Mouse (Mus musculus): ENCODE data around the gene Smim6. TPM values are rescaled to one million over a fixed set of nuclear protein-coding genes. Genes with fewer than 3 reads are reported as not detected.

The Smim6 gene
- polyA plus RNA-seq, 1 experiment from 2014 or later = 1.0 TPM

GRCm38 (mm10) chr11:115948316-115948715, 36.5 kb downstream of the Smim6 start:
- WGBS = 85% methylated on average over 9 of the region's 9 CpGs
- no peak overlapping the region for H3K27ac ChIP-seq
- no peak for ATAC-seq (ENCODE audit: insufficient number of reproducible peaks, low FRiP score, low TSS enrichment, low read depth)
- H3K4me3 ChIP-seq = no peak overlapping the region
- H3K9me3 ChIP-seq = no peaks in the 10 kb centered on the region
- H3K27me3 ChIP-seq = no peaks in the 10 kb centered on the region
- H3K9ac ChIP-seq = no peak overlapping the region
- peaks cover 77% of the 10 kb centered on the region for H3K36me3 ChIP-seq
- H3K4me1 ChIP-seq = peaks cover 18% of the 10 kb centered on the region
- H3K4me2 ChIP-seq = no peak overlapping the region

GRCm38 (mm10) chr11:115950719-115951118, 38.9 kb downstream of the Smim6 start:
- Histone ChIP-seq H3K27me3 (no peaks in the 10 kb centered on the region), H3K36me3 (peaks cover 77% of the 10 kb centered on the region), H3K4me2 (no peak overlapping the region), H3K4me1 (peaks cover 29% of the 10 kb centered on the region), H3K9me3 (no peaks in the 10 kb centered on the region), H3K9ac (no peak overlapping the region), H3K27ac (peak overlapping the region; percentile 47; the same call in 1 of the 2 replicates), H3K4me3 (no peak overlapping the region)
- no peak for ATAC-seq (ENCODE audit: insufficient number of reproducible peaks, low FRiP score, low TSS enrichment, low read depth)
- WGBS = 82% methylated on average over 2 of the region's 2 CpGs

GRCm38 (mm10) chr11:115954712-115955111, 42.9 kb downstream of the Smim6 start:
- Histone ChIP-seq H3K27me3 (no peaks in the 10 kb centered on the region), H3K4me2 (no peak overlapping the region), H3K4me1 (peaks cover 21% of the 10 kb centered on the region), H3K9me3 (no peaks in the 10 kb centered on the region), H3K9ac (no peak overlapping the region), H3K4me3 (no peak overlapping the region), H3K27ac (no peak overlapping the region; the same call in 1 of the 2 replicates), H3K36me3 (peaks cover 62% of the 10 kb centered on the region)
- WGBS = 80% methylated on average over 5 of the region's 5 CpGs
- no peak for ATAC-seq (ENCODE audit: insufficient number of reproducible peaks, low FRiP score, low TSS enrichment, low read depth)

GRCm38 (mm10) chr11:115955195-115955858, 43.5 kb downstream of the Smim6 start:
- H3K4me2 ChIP-seq = no peak overlapping the region
- no peaks in the 10 kb centered on the region for H3K9me3 ChIP-seq
- WGBS = 63% methylated on average over 10 of the region's 10 CpGs
- H3K36me3 ChIP-seq = peaks cover 67% of the 10 kb centered on the region
- no peak overlapping the region for H3K9ac ChIP-seq
- H3K4me1 ChIP-seq = peaks cover 15% of the 10 kb centered on the region
- peak; percentile 33 for ATAC-seq (ENCODE audit: insufficient number of reproducible peaks, low FRiP score, low TSS enrichment, low read depth)
- 0 out of 2 replicates have a peak overlapping the region, but pooled peaks have one; percentile 38 for H3K27ac ChIP-seq
- H3K27me3 ChIP-seq = no peaks in the 10 kb centered on the region
- H3K4me3 ChIP-seq = no peak overlapping the region

GRCm38 (mm10) chr11:115956453-115956852, 44.6 kb downstream of the Smim6 start:
- 0 out of 2 replicates have a peak, but pooled peaks cover 11% of the 10 kb centered on the region for H3K4me1 ChIP-seq
- H3K4me3 ChIP-seq = no peak overlapping the region
- no peaks in the 10 kb centered on the region for H3K27me3 ChIP-seq
- no peak overlapping the region for H3K4me2 ChIP-seq
- ATAC-seq (ENCODE audit: insufficient number of reproducible peaks, low FRiP score, low TSS enrichment, low read depth) = no peak
- 65% methylated on average over 4 of the region's 4 CpGs for WGBS
- H3K9ac ChIP-seq = no peak overlapping the region
- H3K9me3 ChIP-seq = no peaks in the 10 kb centered on the region
- H3K36me3 ChIP-seq = peaks cover 69% of the 10 kb centered on the region
- peak overlapping the region; percentile 65 for H3K27ac ChIP-seq

- H3K27ac ChIP-seq = 0 out of 2 replicates have a peak overlapping the region, but pooled peaks have one; percentile 65
Observed at GRCm38 (mm10) chr11:115957971-115958370, 46.2 kb downstream of the Smim6 start.

GRCm38 (mm10) chr11:115959018-115959417, 47.2 kb downstream of the Smim6 start:
- Histone ChIP-seq H3K27me3 (no peaks in the 10 kb centered on the region), H3K36me3 (peaks cover 69% of the 10 kb centered on the region), H3K27ac (no peak overlapping the region), H3K4me1 (0 out of 2 replicates have a peak, but pooled peaks cover 11% of the 10 kb centered on the region), H3K4me3 (no peak overlapping the region), H3K4me2 (no peak overlapping the region), H3K9ac (no peak overlapping the region), H3K9me3 (no peaks in the 10 kb centered on the region)
- WGBS = 95% methylated on average over 9 of the region's 9 CpGs
- ATAC-seq (ENCODE audit: insufficient number of reproducible peaks, low FRiP score, low TSS enrichment, low read depth) = no peak

More at GRCm38 (mm10) chr11:115957971-115958370, 46.2 kb downstream of the Smim6 start:
- no peak overlapping the region for H3K9ac ChIP-seq
- H3K4me2 ChIP-seq = no peak overlapping the region
- H3K36me3 ChIP-seq = peaks cover 68% of the 10 kb centered on the region
- no peaks in the 10 kb centered on the region for H3K27me3 ChIP-seq
- no peaks in the 10 kb centered on the region for H3K9me3 ChIP-seq
- ATAC-seq (ENCODE audit: insufficient number of reproducible peaks, low FRiP score, low TSS enrichment, low read depth) = no peak
- 71% methylated on average over 7 of the region's 7 CpGs for WGBS
- no peak overlapping the region for H3K4me3 ChIP-seq
- H3K4me1 ChIP-seq = 0 out of 2 replicates have a peak, but pooled peaks cover 11% of the 10 kb centered on the region

GRCm38 (mm10) chr11:115962651-115963412, 51.0 kb downstream of the Smim6 start:
- H3K36me3 ChIP-seq = peaks cover 82% of the 10 kb centered on the region
- no peaks in the 10 kb centered on the region for H3K9me3 ChIP-seq
- 93% methylated on average over 9 of the region's 9 CpGs for WGBS
- H3K4me2 ChIP-seq = no peak overlapping the region
- no peaks in the 10 kb centered on the region for H3K4me1 ChIP-seq
- no peaks in the 10 kb centered on the region for H3K27me3 ChIP-seq
- H3K4me3 ChIP-seq = no peak overlapping the region
- no peak overlapping the region for H3K9ac ChIP-seq
- no peak overlapping the region for H3K27ac ChIP-seq
- ATAC-seq (ENCODE audit: insufficient number of reproducible peaks, low FRiP score, low TSS enrichment, low read depth) = no peak

Other genes starting within 250 kb of the Smim6 start
- gene Grb2, start 203.4 kb upstream of the Smim6 start, polyA plus RNA-seq (2015; fragmentation: Nextera tagmentation; extraction: Ambion mirVana) = 87.7 and 93.9 TPM in 2 replicates
- gene Tmem94, start 146.6 kb upstream of the Smim6 start, polyA plus RNA-seq (2015; fragmentation: Nextera tagmentation; extraction: Ambion mirVana) = 23.6 and 28.1 TPM in 2 replicates
- gene Caskin2, start 98.4 kb upstream of the Smim6 start, polyA plus RNA-seq (2015; fragmentation: Nextera tagmentation; extraction: Ambion mirVana) = 16.5 and 17.9 TPM in 2 replicates
- 29.5 and 31.3 TPM in 2 replicates for gene Tsen54, start 97.3 kb upstream of the Smim6 start, polyA plus RNA-seq (2015; fragmentation: Nextera tagmentation; extraction: Ambion mirVana)
- gene Llgl2, start 88.0 kb upstream of the Smim6 start, polyA plus RNA-seq (2015; fragmentation: Nextera tagmentation; extraction: Ambion mirVana) = 22.4 and 23.1 TPM in 2 replicates
- 0.47 TPM in 2 replicates for gene Myo15b, start 53.6 kb upstream of the Smim6 start, polyA plus RNA-seq (2015; fragmentation: Nextera tagmentation; extraction: Ambion mirVana)
- 19.6 and 27.4 TPM in 2 replicates for gene Smim5, start 12.1 kb upstream of the Smim6 start, polyA plus RNA-seq (2015; fragmentation: Nextera tagmentation; extraction: Ambion mirVana)
- gene Sap30bp, start 21.3 kb downstream of the Smim6 start, polyA plus RNA-seq (2015; fragmentation: Nextera tagmentation; extraction: Ambion mirVana) = 31.3 and 36.1 TPM in 2 replicates
- gene Recql5, start 21.5 kb downstream of the Smim6 start, polyA plus RNA-seq (2015; fragmentation: Nextera tagmentation; extraction: Ambion mirVana) = 17.0 and 17.6 TPM in 2 replicates
- gene Itgb4, start 62.7 kb downstream of the Smim6 start, polyA plus RNA-seq (2015; fragmentation: Nextera tagmentation; extraction: Ambion mirVana) = 14.7 and 15.7 TPM in 2 replicates
- gene Galk1, start 100.7 kb downstream of the Smim6 start, polyA plus RNA-seq (2015; fragmentation: Nextera tagmentation; extraction: Ambion mirVana) = 174 and 194 TPM in 2 replicates
- 1,660 and 1,740 TPM in 2 replicates for gene H3f3b, start 115.9 kb downstream of the Smim6 start, polyA plus RNA-seq (2015; fragmentation: Nextera tagmentation; extraction: Ambion mirVana)
- 34.7 and 35.1 TPM in 2 replicates for gene Unk, start 118.3 kb downstream of the Smim6 start, polyA plus RNA-seq (2015; fragmentation: Nextera tagmentation; extraction: Ambion mirVana)
- 6.5 and 8.8 TPM in 2 replicates for gene Unc13d, start 165.9 kb downstream of the Smim6 start, polyA plus RNA-seq (2015; fragmentation: Nextera tagmentation; extraction: Ambion mirVana)
- gene Wbp2, start 175.0 kb downstream of the Smim6 start, polyA plus RNA-seq (2015; fragmentation: Nextera tagmentation; extraction: Ambion mirVana) = 61.6 and 75.5 TPM in 2 replicates
- 31.2 and 42.4 TPM in 2 replicates for gene Trim47, start 215.2 kb downstream of the Smim6 start, polyA plus RNA-seq (2015; fragmentation: Nextera tagmentation; extraction: Ambion mirVana)
- 4.1 and 4.5 TPM in 2 replicates for gene Trim65, start 219.1 kb downstream of the Smim6 start, polyA plus RNA-seq (2015; fragmentation: Nextera tagmentation; extraction: Ambion mirVana)
- gene Mrpl38, start 226.9 kb downstream of the Smim6 start, polyA plus RNA-seq (2015; fragmentation: Nextera tagmentation; extraction: Ambion mirVana) = 83.9 and 85.5 TPM in 2 replicates